Mouse (Mus musculus): ENCODE measurements around the gene Coa5. TPM values are rescaled to one million over a fixed set of nuclear protein-coding genes. Genes with fewer than 3 reads are reported as not detected.

Coa5 gene
- polyA plus RNA-seq, 1 experiment from 2014 or later = 61.7 TPM

GRCm38 (mm10) chr1:37466322-37466995 lies 36.6 kb upstream of the Coa5 start:
- Histone ChIP-seq H3K4me1 (no peaks in the 10 kb centered on the region), H3K36me3 (no peaks in the 10 kb centered on the region), H3K9me3 (replicated peaks) (no peaks in the 10 kb centered on the region), H3K27ac (replicated peaks) (no peak overlapping the region), H3K4me3 (no peak overlapping the region), H3K27me3 (ENCODE audit: low read depth, poor library complexity, severe bottlenecking) (no peaks in the 10 kb centered on the region)
- WGBS = 84% methylated on average over 3 of the region's 3 CpGs
- no peak for DNase-seq (ENCODE audit: low spot score)

- Histone ChIP-seq H3K27ac (replicated peaks) (no peak overlapping the region), H3K4me3 (no peak overlapping the region), H3K27me3 (ENCODE audit: low read depth, poor library complexity, severe bottlenecking) (no peaks in the 10 kb centered on the region), H3K36me3 (no peaks in the 10 kb centered on the region), H3K4me1 (no peaks in the 10 kb centered on the region), H3K9me3 (replicated peaks) (no peaks in the 10 kb centered on the region)
- DNase-seq (ENCODE audit: low spot score) = no peak
- WGBS = 89% methylated on average over 10 of the region's 10 CpGs
Measured at GRCm38 (mm10) chr1:37464878-37465452, 35.1 kb upstream of the Coa5 start.

- no peaks in the 10 kb centered on the region; the same call in 1 of the 2 replicates for H3K4me1 ChIP-seq
- H3K4me3 ChIP-seq = no peak overlapping the region
- H3K27ac ChIP-seq (replicated peaks) = no peak overlapping the region
- H3K36me3 ChIP-seq = no peaks in the 10 kb centered on the region
- no peaks in the 10 kb centered on the region for H3K27me3 ChIP-seq (ENCODE audit: low read depth, poor library complexity, severe bottlenecking)
- no peak for DNase-seq (ENCODE audit: low spot score)
- 93% methylated on average over 7 of the region's 7 CpGs for WGBS
- no peaks in the 10 kb centered on the region for H3K9me3 ChIP-seq (replicated peaks)
Measured at GRCm38 (mm10) chr1:37457546-37457945, 27.6 kb upstream of the Coa5 start.

GRCm38 (mm10) chr1:37451270-37451669 lies 21.4 kb upstream of the Coa5 start:
- Histone ChIP-seq H3K4me1 (no peaks in the 10 kb centered on the region), H3K27me3 (ENCODE audit: low read depth, poor library complexity, severe bottlenecking) (no peaks in the 10 kb centered on the region), H3K9me3 (replicated peaks) (no peaks in the 10 kb centered on the region), H3K27ac (replicated peaks) (no peak overlapping the region), H3K4me3 (no peak overlapping the region), H3K36me3 (no peaks in the 10 kb centered on the region)
- DNase-seq (ENCODE audit: low spot score) = no peak
- 94% methylated on average over 8 of the region's 8 CpGs for WGBS

- DNase-seq (ENCODE audit: low spot score) = peak; percentile 32
- Histone ChIP-seq H3K27ac (replicated peaks) (no peak overlapping the region), H3K4me1 (no peaks in the 10 kb centered on the region), H3K36me3 (no peaks in the 10 kb centered on the region), H3K4me3 (no peak overlapping the region), H3K27me3 (ENCODE audit: low read depth, poor library complexity, severe bottlenecking) (no peaks in the 10 kb centered on the region), H3K9me3 (replicated peaks) (no peaks in the 10 kb centered on the region)
- 80% methylated on average over 10 of the region's 10 CpGs for WGBS
Measured at GRCm38 (mm10) chr1:37448361-37449095, 18.6 kb upstream of the Coa5 start.

- 93% methylated on average over 16 of the region's 16 CpGs for WGBS
- no peak overlapping the region for H3K4me3 ChIP-seq
- H3K36me3 ChIP-seq = peaks cover 43% of the 10 kb centered on the region
- H3K9me3 ChIP-seq (replicated peaks) = no peaks in the 10 kb centered on the region
- no peaks in the 10 kb centered on the region for H3K27me3 ChIP-seq (ENCODE audit: low read depth, poor library complexity, severe bottlenecking)
- no peaks in the 10 kb centered on the region for H3K4me1 ChIP-seq
- H3K27ac ChIP-seq (replicated peaks) = no peak overlapping the region
- DNase-seq (ENCODE audit: low spot score) = no peak
Measured at GRCm38 (mm10) chr1:37442848-37443835, 13.2 kb upstream of the Coa5 start.

GRCm38 (mm10) chr1:37436419-37436818 lies 6.5 kb upstream of the Coa5 start:
- Histone ChIP-seq H3K4me3 (no peak overlapping the region), H3K9me3 (replicated peaks) (no peaks in the 10 kb centered on the region), H3K27ac (replicated peaks) (no peak overlapping the region), H3K36me3 (peaks cover 90% of the 10 kb centered on the region), H3K27me3 (ENCODE audit: low read depth, poor library complexity, severe bottlenecking) (no peaks in the 10 kb centered on the region), H3K4me1 (peaks cover 4% of the 10 kb centered on the region; the same call in 1 of the 2 replicates)
- WGBS = 96% methylated on average over 3 of the region's 3 CpGs
- no peak for DNase-seq (ENCODE audit: low spot score)

- Histone ChIP-seq H3K27me3 (ENCODE audit: low read depth, poor library complexity, severe bottlenecking) (no peaks in the 10 kb centered on the region), H3K36me3 (peaks cover 57% of the 10 kb centered on the region), H3K4me1 (peaks cover 27% of the 10 kb centered on the region), H3K27ac (replicated peaks) (peak overlapping the region; percentile 89), H3K9me3 (replicated peaks) (no peaks in the 10 kb centered on the region), H3K4me3 (peak overlapping the region; percentile 81)
- 2% methylated on average over 40 of the region's 40 CpGs for WGBS
- DNase-seq (ENCODE audit: low spot score) = no peak
Measured at GRCm38 (mm10) chr1:37430297-37430840, 466 bp upstream of the Coa5 start.

- Histone ChIP-seq H3K36me3 (peaks cover 63% of the 10 kb centered on the region), H3K27ac (replicated peaks) (no peak overlapping the region), H3K4me3 (peak overlapping the region; percentile 81), H3K27me3 (ENCODE audit: low read depth, poor library complexity, severe bottlenecking) (no peaks in the 10 kb centered on the region), H3K9me3 (replicated peaks) (peaks cover 8% of the 10 kb centered on the region), H3K4me1 (peaks cover 27% of the 10 kb centered on the region)
- 84% methylated on average over 2 of the region's 2 CpGs for WGBS
- no peak for DNase-seq (ENCODE audit: low spot score)
Measured at GRCm38 (mm10) chr1:37428911-37429310, 992 bp downstream of the Coa5 start.

- WGBS = 95% methylated on average over 8 of the region's 8 CpGs
- H3K4me1 ChIP-seq = peaks cover 27% of the 10 kb centered on the region
- H3K36me3 ChIP-seq = peaks cover 61% of the 10 kb centered on the region
- H3K27me3 ChIP-seq (ENCODE audit: low read depth, poor library complexity, severe bottlenecking) = no peaks in the 10 kb centered on the region
- no peak overlapping the region for H3K27ac ChIP-seq (replicated peaks)
- no peak for DNase-seq (ENCODE audit: low spot score)
- H3K4me3 ChIP-seq = no peak overlapping the region
- peaks cover 13% of the 10 kb centered on the region for H3K9me3 ChIP-seq (replicated peaks)
Measured at GRCm38 (mm10) chr1:37427144-37427875, 2.6 kb downstream of the Coa5 start.

- no peaks in the 10 kb centered on the region for H3K27me3 ChIP-seq (ENCODE audit: low read depth, poor library complexity, severe bottlenecking)
- no peak overlapping the region for H3K27ac ChIP-seq (replicated peaks)
- peaks cover 72% of the 10 kb centered on the region for H3K36me3 ChIP-seq
- H3K4me1 ChIP-seq = no peaks in the 10 kb centered on the region
- DNase-seq (ENCODE audit: low spot score) = no peak
- WGBS = 100% methylated on average over 1 of the region's 1 CpGs
- peaks cover 10% of the 10 kb centered on the region for H3K9me3 ChIP-seq (replicated peaks)
- H3K4me3 ChIP-seq = no peak overlapping the region
Measured at GRCm38 (mm10) chr1:37419420-37419819, 10.5 kb downstream of the Coa5 start.
